Mouse (Mus musculus): ENCODE measurements around the gene Tssc4. TPM values are rescaled to one million over a fixed set of nuclear protein-coding genes. Genes with fewer than 3 reads are reported as not detected.

Gene Tssc4
- polyA plus RNA-seq, 1 experiment from 2014 or later = 98.7 TPM

DNA sequence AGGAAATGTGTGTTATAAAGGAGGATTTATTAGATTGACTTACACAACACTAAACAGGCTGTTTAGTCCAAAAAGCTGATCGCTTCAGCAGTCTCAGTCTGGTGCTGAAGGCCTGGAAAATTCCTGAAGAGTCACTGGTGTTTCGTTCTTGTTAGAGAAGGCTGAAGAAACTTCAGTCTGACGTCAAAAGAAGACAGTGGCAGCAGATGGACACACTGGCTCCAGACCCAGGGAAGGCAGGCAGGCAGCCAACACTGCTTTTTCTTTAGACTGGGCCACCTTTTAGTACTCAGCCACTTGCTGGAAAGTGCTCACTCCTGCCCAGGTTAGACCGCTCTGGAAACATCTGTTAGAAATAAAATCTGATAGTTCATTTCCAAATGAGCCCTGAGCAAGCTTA lies 35.5 kb upstream of the Tssc4 start:
- WGBS = 83% methylated on average over 4 of the region's 4 CpGs
- H3K9me3 ChIP-seq (ENCODE audit: control insufficient read depth, low read length) = no peaks in the 10 kb centered on the region
- no peaks in the 10 kb centered on the region for H3K4me1 ChIP-seq (ENCODE audit: control insufficient read depth, insufficient read depth, low read depth, low read length)
- no peak overlapping the region for H3K9ac ChIP-seq (ENCODE audit: low read depth, low read length)
- ATAC-seq = no peak
- H3K27ac ChIP-seq (ENCODE audit: low read depth, low read length) = no peak overlapping the region
- H3K4me2 ChIP-seq (ENCODE audit: low read length) = no peak overlapping the region
- peaks cover 26% of the 10 kb centered on the region for H3K36me3 ChIP-seq (ENCODE audit: control insufficient read depth, insufficient read depth, low read length)
- no peak overlapping the region for H3K4me3 ChIP-seq (ENCODE audit: low read length)
- no peaks in the 10 kb centered on the region for H3K27me3 ChIP-seq (replicated peaks; ENCODE audit: control insufficient read depth, insufficient read depth, low read length)

GRCm38 (mm10) chr7:143034112-143034511 lies 34.9 kb upstream of the Tssc4 start:
- H3K9ac ChIP-seq (ENCODE audit: low read depth, low read length) = no peak overlapping the region
- peaks cover 23% of the 10 kb centered on the region for H3K36me3 ChIP-seq (ENCODE audit: control insufficient read depth, insufficient read depth, low read length)
- 85% methylated on average over 2 of the region's 2 CpGs for WGBS
- no peaks in the 10 kb centered on the region for H3K27me3 ChIP-seq (replicated peaks; ENCODE audit: control insufficient read depth, insufficient read depth, low read length)
- H3K9me3 ChIP-seq (ENCODE audit: control insufficient read depth, low read length) = no peaks in the 10 kb centered on the region
- no peak overlapping the region for H3K4me2 ChIP-seq (ENCODE audit: low read length)
- no peak overlapping the region for H3K4me3 ChIP-seq (ENCODE audit: low read length)
- ATAC-seq = no peak
- no peak overlapping the region for H3K27ac ChIP-seq (ENCODE audit: low read depth, low read length)
- H3K4me1 ChIP-seq (ENCODE audit: control insufficient read depth, insufficient read depth, low read depth, low read length) = no peaks in the 10 kb centered on the region

DNA sequence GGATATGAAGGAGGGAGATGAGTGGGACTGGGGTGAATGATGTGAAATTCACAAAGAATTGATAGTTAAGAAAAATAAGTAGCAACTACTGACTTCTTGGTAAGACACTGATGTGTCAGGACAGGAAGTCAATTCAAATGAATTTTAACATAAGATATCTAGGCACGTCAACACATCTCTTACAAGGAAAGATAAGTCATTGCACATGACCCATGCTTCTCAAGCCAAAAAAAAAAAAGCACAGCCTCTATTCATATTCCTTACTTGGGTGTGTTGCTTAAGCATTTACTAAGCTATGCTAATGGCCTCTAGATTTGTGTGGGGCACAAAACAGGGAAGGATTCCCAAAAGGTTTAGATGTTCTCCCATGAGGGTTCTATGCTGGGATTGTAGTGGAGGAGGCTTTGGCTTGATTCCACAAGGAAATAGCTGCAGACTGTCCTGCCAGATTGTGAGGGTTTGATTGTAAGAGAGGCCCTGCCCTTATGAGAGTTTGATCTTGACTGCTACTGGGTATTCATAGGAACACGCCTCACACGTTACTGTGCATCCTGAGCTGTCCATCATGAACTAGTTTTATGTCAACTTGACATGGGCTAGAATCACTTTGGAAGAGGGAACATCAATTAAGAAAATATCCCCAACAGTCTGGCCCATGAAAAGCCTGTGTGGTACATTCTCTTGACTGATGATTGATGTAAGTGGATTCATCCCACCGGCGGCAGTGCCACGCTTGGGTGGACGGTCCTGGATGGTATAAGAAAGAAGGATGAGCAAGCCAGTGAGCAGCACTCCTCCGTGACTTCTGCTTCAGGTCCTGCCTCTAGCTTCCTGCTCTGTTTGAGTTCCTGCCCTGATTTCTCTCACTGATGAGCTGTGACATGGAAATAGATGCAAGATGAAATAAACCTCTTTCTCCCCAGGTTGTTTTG lies 34.3 kb upstream of the Tssc4 start:
- WGBS = 93% methylated on average over 8 of the region's 8 CpGs
- Histone ChIP-seq H3K4me2 (ENCODE audit: low read length) (no peak overlapping the region), H3K9me3 (ENCODE audit: control insufficient read depth, low read length) (no peaks in the 10 kb centered on the region), H3K4me3 (ENCODE audit: low read length) (no peak overlapping the region), H3K27me3 (replicated peaks; ENCODE audit: control insufficient read depth, insufficient read depth, low read length) (no peaks in the 10 kb centered on the region), H3K36me3 (ENCODE audit: control insufficient read depth, insufficient read depth, low read length) (peaks cover 23% of the 10 kb centered on the region), H3K9ac (ENCODE audit: low read depth, low read length) (no peak overlapping the region), H3K27ac (ENCODE audit: low read depth, low read length) (no peak overlapping the region), H3K4me1 (ENCODE audit: control insufficient read depth, insufficient read depth, low read depth, low read length) (no peaks in the 10 kb centered on the region)
- no peak for ATAC-seq

GRCm38 (mm10) chr7:143036787-143037186 lies 32.3 kb upstream of the Tssc4 start:
- Histone ChIP-seq H3K4me1 (ENCODE audit: control insufficient read depth, insufficient read depth, low read depth, low read length) (no peaks in the 10 kb centered on the region), H3K27me3 (replicated peaks; ENCODE audit: control insufficient read depth, insufficient read depth, low read length) (no peaks in the 10 kb centered on the region), H3K9ac (ENCODE audit: low read depth, low read length) (no peak overlapping the region), H3K4me2 (ENCODE audit: low read length) (no peak overlapping the region), H3K9me3 (ENCODE audit: control insufficient read depth, low read length) (no peaks in the 10 kb centered on the region), H3K4me3 (ENCODE audit: low read length) (no peak overlapping the region), H3K27ac (ENCODE audit: low read depth, low read length) (no peak overlapping the region), H3K36me3 (ENCODE audit: control insufficient read depth, insufficient read depth, low read length) (peaks cover 16% of the 10 kb centered on the region)
- no peak for ATAC-seq
- 86% methylated on average over 3 of the region's 3 CpGs for WGBS

DNA sequence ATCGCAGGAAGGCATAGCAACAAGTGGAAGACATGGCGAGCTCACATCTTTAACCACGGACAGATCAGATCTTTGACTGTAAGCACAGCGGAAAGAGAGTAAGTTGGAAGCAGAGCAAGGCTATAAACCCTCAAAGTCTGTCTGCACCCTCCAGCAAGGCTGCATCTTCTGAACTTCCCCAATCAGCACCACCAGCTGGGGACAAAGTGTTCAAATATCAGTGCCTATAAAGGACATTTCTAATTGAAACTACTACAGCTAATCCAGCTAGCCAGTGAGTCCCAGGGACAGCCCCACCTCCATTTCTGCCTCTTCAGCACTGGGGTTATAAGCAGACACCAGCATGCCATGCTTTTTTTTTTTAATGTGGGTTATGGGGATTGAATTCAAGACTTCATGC lies 31.7 kb upstream of the Tssc4 start:
- Histone ChIP-seq H3K9me3 (ENCODE audit: control insufficient read depth, low read length) (no peaks in the 10 kb centered on the region), H3K27ac (ENCODE audit: low read depth, low read length) (no peak overlapping the region), H3K4me2 (ENCODE audit: low read length) (no peak overlapping the region), H3K36me3 (ENCODE audit: control insufficient read depth, insufficient read depth, low read length) (peaks cover 15% of the 10 kb centered on the region), H3K4me1 (ENCODE audit: control insufficient read depth, insufficient read depth, low read depth, low read length) (no peaks in the 10 kb centered on the region), H3K9ac (ENCODE audit: low read depth, low read length) (no peak overlapping the region), H3K27me3 (replicated peaks; ENCODE audit: control insufficient read depth, insufficient read depth, low read length) (no peaks in the 10 kb centered on the region), H3K4me3 (ENCODE audit: low read length) (no peak overlapping the region)
- no peak for ATAC-seq
- WGBS = 95% methylated on average over 4 of the region's 4 CpGs

- Histone ChIP-seq H3K27ac (ENCODE audit: low read depth, low read length) (no peak overlapping the region), H3K9me3 (ENCODE audit: control insufficient read depth, low read length) (no peaks in the 10 kb centered on the region), H3K9ac (ENCODE audit: low read depth, low read length) (no peak overlapping the region), H3K4me1 (ENCODE audit: control insufficient read depth, insufficient read depth, low read depth, low read length) (no peaks in the 10 kb centered on the region), H3K36me3 (ENCODE audit: control insufficient read depth, insufficient read depth, low read length) (peaks cover 12% of the 10 kb centered on the region), H3K4me2 (ENCODE audit: low read length) (no peak overlapping the region), H3K27me3 (replicated peaks; ENCODE audit: control insufficient read depth, insufficient read depth, low read length) (no peaks in the 10 kb centered on the region), H3K4me3 (ENCODE audit: low read length) (no peak overlapping the region)
- 96% methylated on average over 3 of the region's 3 CpGs for WGBS
- no peak for ATAC-seq
Measured at GRCm38 (mm10) chr7:143038174-143038931, 30.7 kb upstream of the Tssc4 start.

GRCm38 (mm10) chr7:143040561-143040960 lies 28.5 kb upstream of the Tssc4 start:
- 99% methylated on average over 3 of the region's 3 CpGs for WGBS
- Histone ChIP-seq H3K36me3 (ENCODE audit: control insufficient read depth, insufficient read depth, low read length) (0 out of 2 replicates have a peak, but pooled peaks cover 2% of the 10 kb centered on the region), H3K4me2 (ENCODE audit: low read length) (no peak overlapping the region), H3K4me1 (ENCODE audit: control insufficient read depth, insufficient read depth, low read depth, low read length) (no peaks in the 10 kb centered on the region), H3K4me3 (ENCODE audit: low read length) (no peak overlapping the region), H3K9me3 (ENCODE audit: control insufficient read depth, low read length) (no peaks in the 10 kb centered on the region), H3K27me3 (replicated peaks; ENCODE audit: control insufficient read depth, insufficient read depth, low read length) (no peaks in the 10 kb centered on the region), H3K9ac (ENCODE audit: low read depth, low read length) (no peak overlapping the region), H3K27ac (ENCODE audit: low read depth, low read length) (no peak overlapping the region)
- no peak for ATAC-seq

GRCm38 (mm10) chr7:143041138-143041822 lies 27.8 kb upstream of the Tssc4 start:
- no peak overlapping the region for H3K9ac ChIP-seq (ENCODE audit: low read depth, low read length)
- ATAC-seq = no peak
- H3K36me3 ChIP-seq (ENCODE audit: control insufficient read depth, insufficient read depth, low read length) = 0 out of 2 replicates have a peak, but pooled peaks cover 2% of the 10 kb centered on the region
- no peak overlapping the region for H3K4me2 ChIP-seq (ENCODE audit: low read length)
- H3K4me1 ChIP-seq (ENCODE audit: control insufficient read depth, insufficient read depth, low read depth, low read length) = no peaks in the 10 kb centered on the region
- 82% methylated on average over 3 of the region's 3 CpGs for WGBS
- no peak overlapping the region for H3K27ac ChIP-seq (ENCODE audit: low read depth, low read length)
- H3K27me3 ChIP-seq (replicated peaks; ENCODE audit: control insufficient read depth, insufficient read depth, low read length) = no peaks in the 10 kb centered on the region
- H3K9me3 ChIP-seq (ENCODE audit: control insufficient read depth, low read length) = no peaks in the 10 kb centered on the region
- H3K4me3 ChIP-seq (ENCODE audit: low read length) = no peak overlapping the region

DNA sequence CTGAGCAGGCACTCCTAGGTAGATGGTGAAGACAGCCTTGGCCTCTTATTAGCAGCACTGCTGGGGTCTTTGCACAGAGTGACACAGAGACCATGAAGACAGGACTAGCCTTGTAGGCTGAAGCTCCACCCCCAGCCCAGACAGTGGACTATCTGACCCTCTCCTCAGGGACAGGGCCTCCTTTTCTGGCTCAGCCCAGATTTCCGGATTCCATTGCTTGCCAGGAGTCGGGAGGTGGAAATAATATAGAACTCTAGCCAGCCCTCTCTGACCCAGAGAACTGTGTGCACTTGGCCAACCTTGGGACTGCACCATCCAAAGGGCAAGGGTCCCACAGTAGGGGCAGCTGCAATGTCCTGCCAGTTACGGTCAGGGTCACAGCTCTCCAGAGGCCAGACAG lies 27.0 kb upstream of the Tssc4 start:
- ATAC-seq = no peak
- Histone ChIP-seq H3K9me3 (ENCODE audit: control insufficient read depth, low read length) (no peaks in the 10 kb centered on the region), H3K36me3 (ENCODE audit: control insufficient read depth, insufficient read depth, low read length) (no peaks in the 10 kb centered on the region), H3K27me3 (replicated peaks; ENCODE audit: control insufficient read depth, insufficient read depth, low read length) (no peaks in the 10 kb centered on the region), H3K4me3 (ENCODE audit: low read length) (no peak overlapping the region), H3K27ac (ENCODE audit: low read depth, low read length) (no peak overlapping the region), H3K4me2 (ENCODE audit: low read length) (no peak overlapping the region), H3K9ac (ENCODE audit: low read depth, low read length) (no peak overlapping the region), H3K4me1 (ENCODE audit: control insufficient read depth, insufficient read depth, low read depth, low read length) (no peaks in the 10 kb centered on the region)
- 78% methylated on average over 3 of the region's 3 CpGs for WGBS
